Mouse (Mus musculus) embryonic fibroblast, embryonic 13.5 days (primary cell): Measurements from ENCODE around the gene Kmo.

ENCODE experiments used
- CTCF ChIP-seq: IDR thresholded peaks from 2 replicates; pipeline ENCODE4 v1.5.1; 2011; ENCODE audit warnings: mild to moderate bottlenecking, control low read depth, low read length, moderate library complexity, borderline replicate concordance; ENCODE audit not compliant: insufficient read depth
- POLR2A ChIP-seq: IDR thresholded peaks from 2 replicates; pipeline ENCODE4 v1.6.1; 2011; ENCODE audit warnings: low read depth, mild to moderate bottlenecking, control low read depth, low read length, moderate library complexity

- TF ChIP-seq POLR2A, result no peak
- no peak for TF ChIP-seq CTCF
Observed at GRCm38 (mm10) chr1:175631721-175632221, 11.6 kb downstream of the Kmo start.
